Mouse (Mus musculus): ENCODE measurements around the gene Arhgef2. TPM values are rescaled to one million over a fixed set of nuclear protein-coding genes. Genes with fewer than 3 reads are reported as not detected.
A peak's percentile ranks its signal among the peaks of the same experiment; 100 is the strongest.

Gene Arhgef2
- total RNA-seq, 1 experiment from 2014 or later = 149 TPM

DNA sequence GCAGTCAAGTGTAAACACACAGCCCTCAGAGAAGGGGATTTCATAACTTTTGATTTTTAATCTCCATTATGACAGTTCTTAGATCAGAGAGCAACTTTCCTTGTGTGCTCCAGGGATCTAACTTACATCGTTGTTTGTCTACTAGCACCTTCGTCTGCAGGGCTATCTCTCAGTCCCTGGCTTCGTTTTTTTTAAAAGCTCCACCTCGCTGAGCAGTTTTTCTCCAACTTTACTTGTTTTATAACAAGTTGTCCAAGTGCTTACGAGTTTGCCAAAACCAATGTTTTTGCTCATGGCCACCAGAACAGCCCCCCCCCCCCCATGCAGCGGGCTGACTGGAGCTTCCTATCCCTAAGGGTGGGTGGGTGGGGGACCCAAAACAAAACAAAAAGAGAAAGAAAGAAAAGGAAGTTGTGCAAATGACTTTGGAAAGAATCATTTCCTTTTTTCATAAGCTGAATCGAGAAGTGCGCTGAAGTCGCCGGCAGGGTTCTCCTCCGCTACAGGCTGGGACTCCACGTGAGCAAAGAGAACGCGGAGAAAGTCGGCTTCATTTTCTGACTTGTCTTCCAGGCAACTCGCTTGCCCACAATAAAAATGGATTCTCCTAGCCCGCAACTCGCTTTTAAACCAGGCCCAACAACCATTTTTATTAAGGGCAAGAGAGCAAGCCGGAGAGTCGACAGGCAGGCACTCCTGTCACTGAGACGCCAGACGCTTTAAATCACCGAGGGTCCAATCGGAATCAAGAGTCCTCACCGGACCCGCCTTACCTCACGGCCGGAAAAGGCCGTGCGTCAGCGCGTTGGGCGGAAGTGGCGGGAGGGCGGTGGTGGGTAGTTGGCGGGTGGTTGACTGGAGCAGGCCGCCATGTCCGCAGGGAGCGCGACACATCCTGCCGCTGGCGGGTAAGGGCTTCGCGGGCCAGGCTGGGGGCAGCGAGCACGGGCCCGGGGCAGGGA is 79.5 kb downstream of the Arhgef2 start, which contains the start of gene Khdc4:
TSS of gene Khdc4 (plus strand) at position 824 of the 962 bp plus-strand sequence.
- ATAC-seq (replicated peaks in 1 of 2; ENCODE audit: insufficient read depth in 1 of 2, low FRiP score in 2 of 2, low TSS enrichment in 1 of 2, low read depth in 1 of 2, poor library complexity in 2 of 2, severe bottlenecking in 2 of 2) = peak; percentile 98

DNA sequence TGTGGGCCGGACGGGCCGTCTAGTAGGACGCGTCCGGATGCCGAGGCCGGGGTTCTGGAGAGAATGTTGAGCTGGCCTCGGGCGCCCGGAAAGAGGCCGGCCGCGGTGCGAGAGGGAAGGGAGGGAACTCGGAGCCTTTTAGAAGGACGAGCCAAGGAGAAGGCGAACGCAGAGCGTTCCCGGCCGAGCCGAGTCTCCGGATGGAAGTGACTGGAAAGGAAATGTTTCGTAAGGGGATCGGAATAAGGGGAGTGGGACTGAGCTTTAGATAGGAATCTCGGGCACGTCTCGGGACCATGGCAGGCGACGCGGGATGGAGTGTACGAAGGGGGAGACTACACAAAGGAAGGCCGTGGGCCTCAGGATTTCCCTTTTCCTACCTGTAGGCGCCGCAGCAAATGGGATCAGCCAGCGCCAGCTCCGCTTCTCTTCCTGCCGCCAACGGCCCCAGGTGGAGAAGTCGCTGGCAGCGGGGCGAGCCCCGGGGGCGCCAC is 80.2 kb downstream of the Arhgef2 start:
- ATAC-seq (replicated peaks in 1 of 2; ENCODE audit: insufficient read depth in 1 of 2, low FRiP score in 2 of 2, low TSS enrichment in 1 of 2, low read depth in 1 of 2, poor library complexity in 2 of 2, severe bottlenecking in 2 of 2) = peak in 1 of 2 experiments; percentile 12; a peak in 2 of 4 replicates

DNA sequence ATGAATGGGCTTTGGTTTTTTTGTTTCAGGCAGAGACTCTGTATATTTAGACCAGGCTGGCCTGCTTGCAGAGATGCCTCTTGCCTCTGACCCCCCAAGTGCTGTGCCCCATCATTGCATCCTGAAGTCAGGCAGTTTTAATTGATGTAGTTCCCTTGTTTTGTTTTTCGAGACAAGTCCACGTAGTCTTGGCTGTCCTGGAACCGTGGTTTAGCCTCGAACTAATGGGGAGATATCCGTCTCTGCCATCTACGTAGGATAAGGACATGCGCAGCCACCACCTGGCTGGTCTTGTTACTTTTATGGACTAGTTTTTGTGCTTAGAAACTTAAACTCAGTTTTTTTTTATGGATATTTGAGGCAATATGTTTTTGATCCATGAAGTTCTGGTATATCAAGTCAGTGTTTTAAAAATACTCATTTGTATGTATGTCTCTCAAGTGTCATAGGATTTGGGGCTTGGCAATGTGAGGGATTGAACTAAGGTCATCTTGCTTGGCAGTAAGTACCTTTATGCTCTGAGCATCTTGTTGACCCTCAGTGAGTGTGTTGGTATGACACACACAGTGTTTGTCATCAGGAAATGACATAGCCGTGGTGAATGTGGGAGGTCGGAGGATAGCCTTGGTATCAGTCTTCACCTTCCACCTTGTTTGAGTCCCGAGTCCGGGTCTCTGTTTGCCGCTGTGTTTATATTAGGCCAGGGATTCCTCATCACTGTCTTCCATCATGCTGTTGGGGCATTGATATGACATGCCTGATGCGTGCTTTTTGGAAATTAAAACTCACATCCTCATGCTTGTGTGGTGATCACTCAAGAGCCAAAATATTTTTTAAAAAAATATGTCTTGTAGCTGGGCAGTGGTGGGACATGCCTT is 81.2 kb downstream of the Arhgef2 start:
- ATAC-seq (replicated peaks in 1 of 2; ENCODE audit: insufficient read depth in 1 of 2, low FRiP score in 2 of 2, low TSS enrichment in 1 of 2, low read depth in 1 of 2, poor library complexity in 2 of 2, severe bottlenecking in 2 of 2) = no peak

DNA sequence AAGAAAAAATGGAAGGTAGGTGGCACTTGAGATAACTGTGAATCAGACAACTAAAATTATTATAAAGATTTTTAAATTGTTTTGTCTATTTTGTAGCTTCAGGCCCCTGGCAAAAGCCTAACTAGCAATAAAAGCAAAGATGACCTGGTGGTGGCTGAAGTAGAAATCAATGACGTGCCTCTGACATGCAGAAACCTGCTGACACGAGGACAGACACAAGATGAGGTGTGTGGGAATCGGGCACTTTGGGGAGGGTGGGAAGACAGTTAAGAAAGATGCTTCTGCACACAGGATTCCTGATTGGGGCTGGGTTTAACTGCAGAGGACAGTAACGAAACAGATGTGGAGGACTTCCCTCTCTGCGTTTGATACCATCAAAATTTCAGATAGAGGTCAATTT is 83.3 kb downstream of the Arhgef2 start:
- ATAC-seq (replicated peaks in 1 of 2; ENCODE audit: insufficient read depth in 1 of 2, low FRiP score in 2 of 2, low TSS enrichment in 1 of 2, low read depth in 1 of 2, poor library complexity in 2 of 2, severe bottlenecking in 2 of 2) = no peak

DNA sequence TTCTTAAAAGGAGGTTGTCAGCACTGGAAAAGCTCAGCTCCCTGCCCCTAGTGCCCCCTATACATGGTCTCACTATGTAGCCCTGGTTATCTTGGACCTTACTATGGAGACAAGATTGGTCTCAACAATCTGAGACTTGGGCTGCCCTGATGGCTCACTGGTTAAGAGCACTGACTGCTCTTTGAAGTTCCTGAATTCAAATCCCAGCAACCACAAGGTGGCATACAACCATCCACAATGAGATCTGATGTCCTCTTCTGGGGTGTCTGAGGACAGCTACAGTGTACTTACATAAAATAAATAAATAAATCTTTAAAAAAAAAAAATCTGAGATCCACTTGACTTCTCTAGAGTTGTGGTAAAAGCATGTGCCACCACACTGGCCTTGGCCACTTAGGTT is 89.8 kb downstream of the Arhgef2 start:
- no peak for ATAC-seq (replicated peaks in 1 of 2; ENCODE audit: insufficient read depth in 1 of 2, low FRiP score in 2 of 2, low TSS enrichment in 1 of 2, low read depth in 1 of 2, poor library complexity in 2 of 2, severe bottlenecking in 2 of 2)

Other genes starting within 250 kb of the Arhgef2 start
- gene Paqr6, start 241.4 kb upstream of the Arhgef2 start, total RNA-seq (2017) = not detected in 2 replicates
- not detected in 2 replicates for gene Bglap3, start 233.2 kb upstream of the Arhgef2 start, total RNA-seq (2017)
- not detected in 2 replicates for gene Bglap2, start 227.3 kb upstream of the Arhgef2 start, total RNA-seq (2017)
- gene Bglap, start 221.5 kb upstream of the Arhgef2 start, total RNA-seq (2017) = not detected in 2 replicates
- gene Pmf1, start 195.6 kb upstream of the Arhgef2 start, total RNA-seq (2017) = 60.8 and 97.2 TPM in 2 replicates
- gene Slc25a44, start 180.8 kb upstream of the Arhgef2 start, total RNA-seq (2017) = 11.5 and 15.6 TPM in 2 replicates
- gene Sema4a, start 144.8 kb upstream of the Arhgef2 start, total RNA-seq (2017) = 4.3 and 18.6 TPM in 2 replicates
- 7.1 and 21.5 TPM in 2 replicates for gene Lmna, start 96.0 kb upstream of the Arhgef2 start, total RNA-seq (2017)
- gene Mex3a, start 73.6 kb upstream of the Arhgef2 start, total RNA-seq (2017) = 17.8 and 18.9 TPM in 2 replicates
- gene Rab25, start 57.7 kb upstream of the Arhgef2 start, total RNA-seq (2017) = not detected in 2 replicates
- gene Lamtor2, start 52.9 kb upstream of the Arhgef2 start, total RNA-seq (2017) = 51.2 and 54.4 TPM in 2 replicates
- 30.4 and 49.8 TPM in 2 replicates for gene Ubqln4, start 52.2 kb upstream of the Arhgef2 start, total RNA-seq (2017)
- 106 and 110 TPM in 2 replicates for gene Ssr2, start 30.1 kb upstream of the Arhgef2 start, total RNA-seq (2017)
- gene Rxfp4, start 47.2 kb downstream of the Arhgef2 start, total RNA-seq (2017) = not detected in 2 replicates
- 60.0 and 90.2 TPM in 2 replicates for gene Khdc4, start 79.8 kb downstream of the Arhgef2 start, total RNA-seq (2017)
- gene Rit1, start 110.9 kb downstream of the Arhgef2 start, total RNA-seq (2017) = 30.8 and 37.7 TPM in 2 replicates
- 4.0 and 4.1 TPM in 2 replicates for gene Syt11, start 169.2 kb downstream of the Arhgef2 start, total RNA-seq (2017)
- 28.5 and 44.9 TPM in 2 replicates for gene Gon4l, start 229.3 kb downstream of the Arhgef2 start, total RNA-seq (2017)

Measured in hematopoietic stem cell, adult 5-6 weeks (primary cell).